Mouse (Mus musculus): ENCODE measurements around the gene Crmp1.

DNA sequence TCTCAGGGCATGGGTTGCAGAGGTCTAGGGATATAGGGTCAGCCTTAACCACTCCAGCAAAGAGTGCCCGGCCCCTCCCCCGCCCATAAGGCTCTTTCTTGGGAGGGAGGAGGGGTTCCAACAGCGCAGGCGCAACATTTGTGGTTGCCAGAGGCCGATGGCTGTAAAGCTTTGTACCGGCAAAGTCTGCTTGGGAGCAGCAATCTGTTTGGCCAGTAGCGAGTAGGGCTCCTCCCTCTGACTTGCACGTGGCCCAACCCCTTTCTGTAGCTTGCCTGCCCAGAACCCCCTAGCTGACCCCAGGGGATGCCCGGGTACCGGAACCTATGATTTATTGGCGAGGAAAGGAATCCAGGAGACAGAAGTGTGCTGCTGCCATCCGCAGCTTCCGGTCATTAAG is 2.4 kb downstream of the Crmp1 start:
- no peak for TF ChIP-seq CTCF (IDR thresholded peaks at IDR 0.05; ENCODE audit: low read depth, low read length)
- TF ChIP-seq POLR2A (IDR thresholded peaks at IDR 0.05; ENCODE audit: borderline replicate concordance, low read depth, low read length) = no peak

Data from bone marrow macrophage, adult 2 months (primary cell).